Mouse (Mus musculus): ENCODE results near the gene Dnm1. TPM values are rescaled to one million over a fixed set of nuclear protein-coding genes. Genes with fewer than 3 reads are reported as not detected.
"Not testable (repeated sequence)": the region's sequence is repeated elsewhere in the genome, so short reads cannot be mapped to it uniquely, and the experiment has no call there.

Dnm1 gene
- polyA plus RNA-seq, 1 experiment from 2014 or later = 7.9 TPM

DNA sequence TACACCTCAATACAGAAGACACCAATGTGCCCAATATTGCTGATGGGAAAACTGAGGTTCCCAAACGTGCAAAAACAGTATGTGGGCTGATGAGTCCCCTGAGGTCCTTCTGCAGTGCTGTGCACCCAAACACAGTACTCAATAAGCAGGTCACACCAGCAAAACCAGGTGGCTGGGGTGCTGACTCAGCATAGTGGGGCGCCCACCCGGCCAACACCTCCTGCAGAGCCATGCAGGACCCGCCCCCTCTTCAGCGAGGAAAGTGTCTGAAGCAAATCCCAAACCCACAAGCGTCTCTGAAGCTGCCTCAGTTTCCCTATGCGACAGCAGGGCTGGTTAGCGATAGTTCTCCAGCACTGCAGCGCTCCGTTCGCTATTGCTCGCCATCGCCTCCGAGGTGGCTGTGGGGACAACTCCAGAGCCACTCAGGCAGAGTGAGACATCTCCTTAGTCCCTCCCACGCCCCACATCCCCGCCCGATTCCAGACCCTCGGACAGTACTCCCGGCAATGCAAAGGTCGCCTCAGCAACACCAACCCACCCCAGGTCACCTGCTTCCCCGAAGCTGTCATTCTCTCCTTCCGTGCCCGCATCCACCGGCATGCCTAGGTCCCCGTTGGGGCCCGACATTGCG, 28.1 kb upstream of the Dnm1 start:
- Histone ChIP-seq H3K4me3 (replicated peaks) (peak overlapping the region; percentile 75), H3K27me3 (peaks cover 10% of the 10 kb centered on the region; the same call in 1 of the 2 replicates), H3K9ac (peak overlapping the region; percentile 56), H3K36me3 (peaks cover 34% of the 10 kb centered on the region), H3K9me3 (replicated peaks) (no peaks in the 10 kb centered on the region), H3K4me1 (peaks cover 10% of the 10 kb centered on the region), H3K4me2 (peak overlapping the region; percentile 95), H3K27ac (peak overlapping the region; percentile 37; the same call in 1 of the 2 replicates)
- WGBS = under 1% methylated on average over 27 of the region's 27 CpGs
- peak; percentile 58 for ATAC-seq (replicated peaks; ENCODE audit: low FRiP score)

- 87% methylated on average over 7 of the region's 7 CpGs for WGBS
- H3K4me2 ChIP-seq = no peak overlapping the region
- H3K36me3 ChIP-seq = peaks cover 46% of the 10 kb centered on the region
- no peak overlapping the region for H3K9ac ChIP-seq
- H3K4me3 ChIP-seq (replicated peaks) = no peak overlapping the region
- H3K9me3 ChIP-seq (replicated peaks) = no peaks in the 10 kb centered on the region
- no peak for ATAC-seq (replicated peaks; ENCODE audit: low FRiP score)
- peaks cover 10% of the 10 kb centered on the region for H3K4me1 ChIP-seq
- H3K27ac ChIP-seq = no peak overlapping the region
- peaks cover 10% of the 10 kb centered on the region; the same call in 1 of the 2 replicates for H3K27me3 ChIP-seq
Measured at GRCm38 (mm10) chr2:32380001-32380500, 26.9 kb upstream of the Dnm1 start.

- H3K9ac ChIP-seq = no peak overlapping the region
- H3K4me1 ChIP-seq = peaks cover 7% of the 10 kb centered on the region
- no peak overlapping the region for H3K4me3 ChIP-seq (replicated peaks)
- no peak overlapping the region for H3K27ac ChIP-seq
- 94% methylated on average over 10 of the region's 10 CpGs for whole genome bisulfite sequencing
- no peak for ATAC-seq (replicated peaks; ENCODE audit: low FRiP score)
- H3K27me3 ChIP-seq = no peaks in the 10 kb centered on the region
- H3K36me3 ChIP-seq = peaks cover 74% of the 10 kb centered on the region
- no peak overlapping the region for H3K4me2 ChIP-seq
- no peaks in the 10 kb centered on the region for H3K9me3 ChIP-seq (replicated peaks)
Measured at GRCm38 (mm10) chr2:32376963-32377362, 23.8 kb upstream of the Dnm1 start.

DNA sequence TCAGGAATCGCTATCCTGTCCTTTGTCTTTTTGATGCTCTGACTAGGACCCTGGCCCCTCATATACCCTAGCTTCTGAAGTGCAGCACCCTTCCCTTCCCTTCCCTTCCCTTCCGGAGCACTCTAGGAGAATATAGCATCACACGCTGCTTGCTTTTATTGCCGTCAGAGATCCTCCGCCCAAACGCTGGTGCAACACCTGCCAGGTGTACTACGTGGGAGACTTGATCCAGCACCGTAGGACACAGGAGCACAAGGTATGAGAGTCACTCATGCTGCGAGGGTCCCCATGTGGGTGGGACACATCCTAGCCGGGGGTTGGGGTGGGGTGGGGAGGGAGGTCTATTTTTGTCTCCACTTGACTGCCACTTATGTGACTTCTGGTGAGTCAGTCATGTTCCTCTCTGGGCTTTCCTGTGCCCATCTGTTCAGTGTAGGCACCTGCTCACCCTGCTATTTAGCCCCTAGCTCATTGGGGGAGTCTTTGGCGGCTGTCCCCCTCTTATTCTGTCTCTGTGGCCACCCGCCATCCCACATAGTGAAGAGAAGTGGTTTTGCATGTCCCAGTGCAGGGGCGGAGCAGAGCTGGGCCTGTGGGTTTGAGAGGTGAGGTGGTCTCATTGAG, 22.3 kb upstream of the Dnm1 start:
- no peak overlapping the region for H3K4me3 ChIP-seq (replicated peaks)
- H3K4me2 ChIP-seq = no peak overlapping the region
- no peak for ATAC-seq (replicated peaks; ENCODE audit: low FRiP score)
- no peaks in the 10 kb centered on the region for H3K9me3 ChIP-seq (replicated peaks)
- peaks cover 89% of the 10 kb centered on the region for H3K36me3 ChIP-seq
- H3K27me3 ChIP-seq = no peaks in the 10 kb centered on the region
- H3K27ac ChIP-seq = no peak overlapping the region
- 88% methylated on average over 13 of the region's 13 CpGs for WGBS
- H3K9ac ChIP-seq = no peak overlapping the region
- no peaks in the 10 kb centered on the region for H3K4me1 ChIP-seq

- Histone ChIP-seq H3K36me3 (peaks cover 97% of the 10 kb centered on the region), H3K27me3 (no peaks in the 10 kb centered on the region), H3K4me1 (no peaks in the 10 kb centered on the region), H3K27ac (no peak overlapping the region), H3K4me2 (no peak overlapping the region), H3K9me3 (replicated peaks) (no peaks in the 10 kb centered on the region), H3K4me3 (replicated peaks) (no peak overlapping the region), H3K9ac (no peak overlapping the region)
- WGBS = 75% methylated on average over 10 of the region's 10 CpGs
- ATAC-seq (replicated peaks; ENCODE audit: low FRiP score) = no peak
Measured at GRCm38 (mm10) chr2:32374191-32374590, 21.1 kb upstream of the Dnm1 start.

DNA sequence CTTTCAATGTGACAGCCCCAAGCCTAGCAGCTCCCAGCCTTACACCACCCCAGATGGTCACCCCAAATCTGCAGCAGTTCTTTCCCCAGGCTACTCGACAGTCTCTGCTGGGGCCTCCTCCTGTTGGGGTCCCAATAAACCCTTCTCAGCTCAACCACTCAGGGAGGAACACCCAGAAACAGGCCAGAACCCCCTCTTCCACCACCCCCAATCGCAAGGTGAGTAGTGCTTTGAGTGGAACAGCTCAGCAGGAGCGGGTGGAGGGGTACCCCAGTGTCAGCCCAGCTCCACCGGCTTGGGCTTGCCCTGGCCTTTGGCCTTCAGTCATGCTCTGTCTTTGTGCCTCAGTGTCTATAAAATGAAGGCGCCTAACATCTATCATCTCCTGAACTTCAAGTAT, 14.2 kb upstream of the Dnm1 start:
- H3K27ac ChIP-seq = no peak overlapping the region
- no peaks in the 10 kb centered on the region for H3K9me3 ChIP-seq (replicated peaks)
- no peaks in the 10 kb centered on the region for H3K27me3 ChIP-seq
- peaks cover 82% of the 10 kb centered on the region for H3K36me3 ChIP-seq
- no peak overlapping the region for H3K4me3 ChIP-seq (replicated peaks)
- peaks cover 15% of the 10 kb centered on the region for H3K4me1 ChIP-seq
- ATAC-seq (replicated peaks; ENCODE audit: low FRiP score) = no peak
- WGBS = 96% methylated on average over 5 of the region's 5 CpGs
- no peak overlapping the region for H3K4me2 ChIP-seq
- no peak overlapping the region for H3K9ac ChIP-seq

- Histone ChIP-seq H3K9ac (peak overlapping the region; percentile 83), H3K36me3 (peaks cover 50% of the 10 kb centered on the region), H3K27me3 (peaks cover 7% of the 10 kb centered on the region), H3K4me1 (peaks cover 28% of the 10 kb centered on the region), H3K9me3 (replicated peaks) (no peaks in the 10 kb centered on the region), H3K4me2 (peak overlapping the region; percentile 87), H3K27ac (peak overlapping the region; percentile 95; the same call in 1 of the 2 replicates), H3K4me3 (replicated peaks) (peak overlapping the region; percentile 81)
- 85% methylated on average over 8 of the region's 8 CpGs for WGBS
- no peak for ATAC-seq (replicated peaks; ENCODE audit: low FRiP score)
Measured at GRCm38 (mm10) chr2:32364121-32364520, 11.0 kb upstream of the Dnm1 start.

DNA sequence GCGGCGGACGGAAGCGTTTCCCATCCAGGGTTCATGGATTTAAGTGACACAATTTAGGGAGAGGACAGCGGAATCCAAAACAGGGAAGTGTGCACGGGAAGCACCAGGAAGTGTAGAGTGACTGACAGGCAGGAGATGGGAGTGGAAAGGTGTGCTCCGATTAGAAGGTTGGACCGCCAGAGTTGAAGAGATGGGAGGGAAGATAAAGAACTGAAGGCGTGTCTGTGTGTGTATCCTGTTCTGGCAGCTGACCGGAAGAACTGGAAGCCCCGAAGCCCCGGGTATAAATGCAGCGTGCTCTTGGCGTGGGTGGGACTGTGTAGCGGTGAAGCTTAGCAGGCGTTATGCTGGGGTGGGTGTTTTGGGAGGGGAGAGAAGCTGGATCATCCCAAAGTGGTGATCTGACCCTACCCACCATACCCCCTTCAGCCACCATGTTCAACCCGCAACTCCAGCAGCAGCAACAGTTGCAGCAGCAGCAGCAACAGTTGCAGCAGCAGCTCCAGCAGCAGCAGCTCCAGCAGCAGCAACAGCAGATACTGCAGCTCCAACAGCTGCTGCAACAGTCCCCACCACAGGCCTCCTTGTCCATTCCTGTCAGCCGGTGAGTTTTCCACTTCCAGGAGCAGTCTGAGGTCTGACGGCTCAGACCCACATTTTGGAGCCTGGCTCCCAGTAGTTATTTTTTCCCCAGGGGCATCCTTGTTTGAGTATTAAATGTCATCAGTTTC, 10.4 kb upstream of the Dnm1 start:
- peak overlapping the region; percentile 81 for H3K4me3 ChIP-seq (replicated peaks)
- H3K9ac ChIP-seq = peak overlapping the region; percentile 83
- WGBS = 8% methylated on average over 19 of the region's 19 CpGs
- ATAC-seq (replicated peaks; ENCODE audit: low FRiP score) = peak; percentile 54
- H3K4me2 ChIP-seq = peak overlapping the region; percentile 87
- H3K4me1 ChIP-seq = peaks cover 28% of the 10 kb centered on the region
- H3K27me3 ChIP-seq = peaks cover 7% of the 10 kb centered on the region
- H3K27ac ChIP-seq = peak overlapping the region; percentile 95
- H3K9me3 ChIP-seq (replicated peaks) = no peaks in the 10 kb centered on the region
- peaks cover 44% of the 10 kb centered on the region for H3K36me3 ChIP-seq

DNA sequence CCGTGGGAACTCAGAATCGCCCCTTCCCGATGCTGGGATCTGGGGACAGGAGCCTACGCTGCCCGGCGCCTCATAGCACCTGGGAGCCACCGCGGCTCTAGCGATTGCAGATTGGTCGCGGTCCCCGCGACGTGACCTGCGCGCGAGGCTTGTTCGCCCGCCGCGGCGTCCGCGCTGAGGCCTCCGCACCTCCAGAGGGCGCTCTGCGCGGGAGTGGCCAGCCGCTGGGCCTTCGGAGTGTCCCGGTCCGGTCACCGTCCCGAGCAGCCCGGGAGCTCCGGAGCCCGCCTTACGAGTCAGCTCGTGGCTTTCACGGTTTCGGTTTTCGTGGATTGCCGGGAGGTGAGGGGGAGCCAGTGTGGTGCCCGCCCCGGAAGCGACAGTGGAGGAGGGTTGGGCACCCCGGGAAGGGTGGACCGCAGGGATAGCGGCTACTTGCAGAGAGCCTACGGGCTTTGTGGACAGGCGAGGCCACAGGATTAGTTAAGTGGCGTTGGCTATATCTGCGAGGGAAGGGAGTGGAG, 9.7 kb upstream of the Dnm1 start:
- WGBS = under 1% methylated on average over 53 of the region's 53 CpGs
- Histone ChIP-seq H3K9ac (peak overlapping the region; percentile 83), H3K27ac (peak overlapping the region; percentile 95), H3K4me3 (replicated peaks) (peak overlapping the region; percentile 81), H3K4me1 (peaks cover 28% of the 10 kb centered on the region), H3K27me3 (peaks cover 7% of the 10 kb centered on the region), H3K4me2 (peak overlapping the region; percentile 87), H3K36me3 (peaks cover 38% of the 10 kb centered on the region), H3K9me3 (replicated peaks) (no peaks in the 10 kb centered on the region)
- ATAC-seq (replicated peaks; ENCODE audit: low FRiP score) = peak; percentile 78

GRCm38 (mm10) chr2:32362274-32362673, 9.1 kb upstream of the Dnm1 start:
- H3K4me2 ChIP-seq = peak overlapping the region; percentile 87
- H3K9ac ChIP-seq = peak overlapping the region; percentile 83
- 38% methylated on average over 5 of the region's 5 CpGs for WGBS
- ATAC-seq (replicated peaks; ENCODE audit: low FRiP score); H3K27me3 ChIP-seq; H3K9me3 ChIP-seq (replicated peaks): not testable (repeated sequence)
- peak overlapping the region; percentile 81 for H3K4me3 ChIP-seq (replicated peaks)
- H3K4me1 ChIP-seq = peaks cover 28% of the 10 kb centered on the region
- H3K27ac ChIP-seq = peak overlapping the region; percentile 95
- peaks cover 32% of the 10 kb centered on the region for H3K36me3 ChIP-seq

- Histone ChIP-seq H3K9ac (peak overlapping the region; percentile 45), H3K27ac (no peak overlapping the region), H3K4me3 (replicated peaks) (peak overlapping the region; percentile 46), H3K4me1 (peaks cover 28% of the 10 kb centered on the region), H3K9me3 (replicated peaks) (no peaks in the 10 kb centered on the region), H3K27me3 (peaks cover 7% of the 10 kb centered on the region), H3K4me2 (peak overlapping the region; percentile 89), H3K36me3 (peaks cover 23% of the 10 kb centered on the region)
- ATAC-seq (replicated peaks; ENCODE audit: low FRiP score) = peak; percentile 53
- 2% methylated on average over 24 of the region's 24 CpGs for WGBS
Measured at GRCm38 (mm10) chr2:32361437-32361836, 8.3 kb upstream of the Dnm1 start.

DNA sequence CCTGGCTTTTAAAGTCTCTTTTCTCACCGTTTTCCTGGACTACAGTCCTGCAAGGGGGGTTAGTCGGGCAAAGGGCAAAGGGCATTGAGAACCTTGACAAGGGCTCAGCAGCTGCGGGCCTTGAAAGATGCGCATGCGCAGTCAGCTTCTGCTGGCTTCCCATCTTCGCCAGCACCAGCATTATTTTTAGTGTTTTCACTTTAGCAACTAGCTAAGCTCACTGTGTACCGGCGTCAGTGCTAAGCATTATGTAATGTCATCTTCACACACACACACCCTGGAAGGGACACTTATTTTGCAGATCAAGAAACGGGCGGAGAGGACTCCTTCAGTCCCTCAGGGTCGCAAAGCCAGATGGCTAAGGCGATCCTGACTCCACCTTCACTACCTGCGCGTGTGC, 7.6 kb upstream of the Dnm1 start:
- no peak for ATAC-seq (replicated peaks; ENCODE audit: low FRiP score)
- H3K4me1 ChIP-seq = peaks cover 28% of the 10 kb centered on the region
- H3K27ac ChIP-seq = no peak overlapping the region
- 5% methylated on average over 14 of the region's 14 CpGs for WGBS
- H3K36me3 ChIP-seq = peaks cover 16% of the 10 kb centered on the region
- H3K4me3 ChIP-seq (replicated peaks) = peak overlapping the region; percentile 46
- H3K9ac ChIP-seq = peak overlapping the region; percentile 45
- H3K27me3 ChIP-seq = peaks cover 7% of the 10 kb centered on the region
- peak overlapping the region; percentile 89 for H3K4me2 ChIP-seq
- H3K9me3 ChIP-seq (replicated peaks) = no peaks in the 10 kb centered on the region

Measured in kidney, embryonic 15.5 days (tissue).